Mouse (Mus musculus) E14TG2a.4 (cell line): ENCODE data around the gene Ampd1.

Experiments used
- H3K27me3 ChIP-seq: 2 replicates; pipeline ENCODE4 v1.6.1; 2014; ENCODE audit warnings: low read length, control low read depth; ENCODE audit not compliant: insufficient read depth
- H3K36me3 ChIP-seq: 2 replicates; pipeline ENCODE4 v1.6.1; 2014; ENCODE audit warnings: low read length, control low read depth; ENCODE audit not compliant: insufficient read depth
- H3K4me1 ChIP-seq: replicated peaks from 2 replicates; pipeline ENCODE4 v1.6.1; 2014; ENCODE audit warnings: low read depth, low read length, control low read depth
- H3K4me3 ChIP-seq: replicated peaks from 2 replicates; pipeline ENCODE4 v1.5.1; 2014; ENCODE audit warnings: mild to moderate bottlenecking, low read length
- H3K9me3 ChIP-seq: 2 replicates; pipeline ENCODE4 v1.6.1; 2014; ENCODE audit warnings: low read length, control low read depth
- CTCF ChIP-seq: conservative IDR thresholded peaks from 2 replicates; pipeline ENCODE4 v1.5.1; 2014; ENCODE audit warnings: low read length
- NANOG ChIP-seq: IDR thresholded peaks from 2 replicates; pipeline ENCODE4 v1.6.1; 2014; ENCODE audit warnings: borderline replicate concordance, low read length, mixed read lengths
- POU5F1 ChIP-seq: IDR thresholded peaks from 2 replicates; pipeline ENCODE4 v1.6.1; 2014; ENCODE audit warnings: low read length, borderline replicate concordance

Ampd1 gene

DNA sequence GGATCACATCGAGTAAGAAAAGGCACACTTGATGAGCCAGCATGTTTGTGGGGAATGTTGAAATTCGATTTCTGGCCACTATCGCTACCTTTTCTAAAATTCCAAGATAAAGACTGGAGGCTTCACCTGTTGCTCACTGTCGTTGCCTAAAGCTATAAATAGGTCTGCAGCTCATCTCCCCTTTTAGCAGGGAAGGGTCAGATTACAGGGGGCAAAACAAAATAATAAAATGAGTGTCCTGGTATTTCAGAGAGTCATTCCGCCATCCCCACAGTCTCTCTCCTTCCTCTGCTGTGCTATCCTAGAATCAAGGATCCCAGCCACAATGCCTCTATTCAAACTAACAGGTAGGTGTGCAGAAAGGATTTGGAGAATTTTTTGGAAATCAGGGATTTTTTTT, at the start of gene Ampd1:
TSS of gene Ampd1 (plus strand) at position 244 of the 400 bp plus-strand sequence.
- Histone ChIP-seq H3K4me1 (no peaks in the 10 kb centered on the region), H3K36me3 (peaks cover 8% of the 10 kb centered on the region), H3K4me3 (no peak within 1 kb of the TSS), H3K9me3 (no peaks in the 10 kb centered on the region), H3K27me3 (no peaks in the 10 kb centered on the region)
- TF ChIP-seq POU5F1 (no peak), NANOG (no peak), CTCF (no peak)

GRCm38 (mm10) chr3:103026174-103026573, 47.6 kb upstream of the Ampd1 start:
- TF ChIP-seq POU5F1 (no peak), CTCF (peak; percentile 42; the same call in 1 of the 2 replicates)
- no peak overlapping the region for H3K4me3 ChIP-seq
- H3K27me3 ChIP-seq = no peaks in the 10 kb centered on the region
- no peaks in the 10 kb centered on the region for H3K9me3 ChIP-seq
- H3K4me1 ChIP-seq = peaks cover 71% of the 10 kb centered on the region
- peaks cover 72% of the 10 kb centered on the region for H3K36me3 ChIP-seq

- no peaks in the 10 kb centered on the region for H3K9me3 ChIP-seq
- TF ChIP-seq POU5F1 (no peak), CTCF (no peak), NANOG (no peak)
- H3K36me3 ChIP-seq = peaks cover 92% of the 10 kb centered on the region
- H3K4me1 ChIP-seq = 0 out of 2 replicates have a peak, but pooled peaks cover 7% of the 10 kb centered on the region
- H3K4me3 ChIP-seq = no peak overlapping the region
- no peaks in the 10 kb centered on the region for H3K27me3 ChIP-seq
Measured at GRCm38 (mm10) chr3:103040285-103040684, 33.5 kb upstream of the Ampd1 start.

GRCm38 (mm10) chr3:103040861-103041379, 32.9 kb upstream of the Ampd1 start:
- no peaks in the 10 kb centered on the region for H3K9me3 ChIP-seq
- TF ChIP-seq POU5F1 (no peak), CTCF (no peak), NANOG (no peak)
- H3K36me3 ChIP-seq = peaks cover 94% of the 10 kb centered on the region
- H3K4me1 ChIP-seq = 0 out of 2 replicates have a peak, but pooled peaks cover 5% of the 10 kb centered on the region
- H3K27me3 ChIP-seq = no peaks in the 10 kb centered on the region
- H3K4me3 ChIP-seq = no peak overlapping the region

DNA sequence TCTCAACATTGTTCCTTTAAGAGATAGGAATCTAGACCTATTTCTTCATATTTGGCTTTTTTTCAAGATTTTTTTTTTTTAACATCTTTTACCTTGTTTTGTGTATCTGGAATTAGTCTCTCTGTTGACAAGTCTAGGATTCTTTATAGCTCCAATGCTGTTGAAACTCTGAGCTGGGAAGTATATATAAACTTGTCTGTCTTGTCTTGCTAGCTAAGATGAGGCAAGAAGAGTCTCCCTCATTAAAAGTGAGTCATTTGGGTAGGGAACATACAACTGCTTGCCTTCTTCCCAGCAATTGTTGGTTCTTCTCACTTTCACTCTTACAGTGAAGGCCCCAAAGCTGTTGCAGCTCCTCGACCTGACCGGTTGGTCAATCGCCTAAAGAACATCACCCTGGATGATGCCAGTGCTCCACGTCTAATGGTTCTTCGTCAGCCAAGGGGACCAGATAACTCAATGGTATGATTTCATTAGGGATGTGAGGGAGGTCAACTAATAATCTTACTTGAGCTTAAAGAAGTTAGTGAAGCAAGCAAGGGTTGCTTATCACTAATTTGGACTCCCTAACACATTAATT, 17.7 kb upstream of the Ampd1 start:
- H3K4me3 ChIP-seq = no peak overlapping the region
- TF ChIP-seq POU5F1 = no peak
- TF ChIP-seq CTCF = no peak
- TF ChIP-seq NANOG = no peak
- H3K9me3 ChIP-seq = no peaks in the 10 kb centered on the region
- H3K36me3 ChIP-seq = peaks cover 83% of the 10 kb centered on the region
- peaks cover 30% of the 10 kb centered on the region for H3K4me1 ChIP-seq
- no peaks in the 10 kb centered on the region for H3K27me3 ChIP-seq

- Histone ChIP-seq H3K4me1 (peaks cover 30% of the 10 kb centered on the region), H3K4me3 (peak overlapping the region; percentile 87)
- TF ChIP-seq CTCF (no peak), NANOG (no peak)
Measured at GRCm38 (mm10) chr3:103057752-103058151, 16.1 kb upstream of the Ampd1 start.

DNA sequence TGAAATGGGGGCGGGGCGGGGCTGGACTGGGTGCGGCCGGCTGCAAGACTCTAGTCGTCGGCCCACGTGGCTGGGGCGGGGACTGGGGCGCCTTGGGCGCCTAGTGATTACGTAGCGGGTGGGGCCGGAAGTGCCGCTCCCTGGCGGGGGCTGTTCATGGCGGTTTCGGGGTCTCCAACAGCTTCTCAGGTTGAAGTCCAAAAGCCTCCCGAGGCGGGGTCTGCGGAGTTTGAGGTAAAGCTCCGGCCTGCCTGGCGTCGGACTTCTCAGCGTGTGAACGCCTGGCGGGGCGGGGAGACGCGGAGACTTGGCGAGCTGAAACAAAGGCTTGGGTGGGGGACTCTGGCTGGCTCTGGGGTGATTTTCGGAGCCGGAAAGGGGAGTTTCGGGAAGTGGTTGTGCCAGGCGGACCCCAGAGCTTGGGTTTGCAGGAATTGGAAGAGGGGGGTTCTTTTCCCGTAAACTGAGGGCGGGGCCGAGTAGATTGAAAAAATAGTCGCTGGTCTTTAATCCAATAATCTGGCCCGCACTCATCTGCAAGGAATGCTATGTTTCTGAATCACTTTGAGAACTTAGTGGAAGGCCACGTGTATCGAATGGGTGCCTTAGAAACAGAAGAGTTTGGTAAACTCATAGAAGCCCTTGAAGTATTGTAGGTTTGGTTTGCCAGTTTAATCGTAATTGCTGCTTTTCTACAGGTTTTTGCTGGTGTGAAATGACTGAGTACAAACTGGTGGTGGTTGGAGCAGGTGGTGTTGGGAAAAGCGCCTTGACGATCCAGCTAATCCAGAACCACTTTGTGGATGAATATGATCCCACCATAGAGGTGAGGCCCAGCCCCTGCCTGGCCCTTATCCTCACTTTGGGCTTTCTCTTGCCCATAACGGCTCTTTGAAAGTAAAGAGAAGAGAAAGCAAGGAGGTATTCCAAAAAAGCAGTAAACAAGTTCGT, 15.3 kb upstream of the Ampd1 start, which contains the start of gene Nras:
TSS of gene Nras (plus strand) at position 79 of the 951 bp plus-strand sequence.
- H3K27me3 ChIP-seq = no peaks in the 10 kb centered on the region
- H3K36me3 ChIP-seq = peaks cover 83% of the 10 kb centered on the region
- no peaks in the 10 kb centered on the region for H3K9me3 ChIP-seq
- TF ChIP-seq NANOG (no peak), POU5F1 (no peak), CTCF (no peak)
- H3K4me3 ChIP-seq = peak within 1 kb of the TSS; percentile 87
- peaks cover 30% of the 10 kb centered on the region for H3K4me1 ChIP-seq

More at GRCm38 (mm10) chr3:103057752-103058151, 16.1 kb upstream of the Ampd1 start:
- H3K27me3 ChIP-seq = no peaks in the 10 kb centered on the region
- H3K36me3 ChIP-seq = peaks cover 83% of the 10 kb centered on the region
- no peaks in the 10 kb centered on the region for H3K9me3 ChIP-seq

DNA sequence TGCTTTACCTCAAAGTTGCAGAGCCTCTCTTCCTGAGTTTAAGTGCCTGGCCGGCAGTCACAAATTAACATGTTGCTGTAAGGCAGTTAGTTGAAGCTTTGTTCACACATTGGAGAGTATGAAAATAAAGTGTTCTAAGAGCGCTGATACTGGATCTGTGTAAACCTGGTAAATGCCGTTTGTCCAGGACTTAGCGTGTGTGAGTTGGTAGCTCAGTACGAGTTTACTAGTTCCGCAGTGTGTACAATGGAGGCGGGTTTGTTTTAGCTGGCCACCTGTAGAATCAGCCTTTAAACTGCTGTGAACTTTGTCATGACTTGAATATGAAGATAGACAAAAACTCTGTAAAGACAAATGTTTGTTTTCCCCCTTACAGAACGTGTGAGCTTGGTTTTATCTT, 6.9 kb upstream of the Ampd1 start:
- H3K9me3 ChIP-seq = no peaks in the 10 kb centered on the region
- TF ChIP-seq CTCF (no peak), POU5F1 (no peak), NANOG (no peak)

More for the DNA sequence above, 6.9 kb upstream of the Ampd1 start:
- Histone ChIP-seq H3K4me1 (peaks cover 3% of the 10 kb centered on the region; the same call in 1 of the 2 replicates), H3K36me3 (peaks cover 75% of the 10 kb centered on the region), H3K27me3 (no peaks in the 10 kb centered on the region), H3K4me3 (no peak overlapping the region)
